Mouse (Mus musculus): Measurements from ENCODE around the gene Arap1. TPM values are rescaled to one million over a fixed set of nuclear protein-coding genes. Genes with fewer than 3 reads are reported as not detected.

The Arap1 gene
- total and polyA plus RNA-seq, 3 experiments, result 21.2 to 46.1 (median 38.5) TPM

DNA sequence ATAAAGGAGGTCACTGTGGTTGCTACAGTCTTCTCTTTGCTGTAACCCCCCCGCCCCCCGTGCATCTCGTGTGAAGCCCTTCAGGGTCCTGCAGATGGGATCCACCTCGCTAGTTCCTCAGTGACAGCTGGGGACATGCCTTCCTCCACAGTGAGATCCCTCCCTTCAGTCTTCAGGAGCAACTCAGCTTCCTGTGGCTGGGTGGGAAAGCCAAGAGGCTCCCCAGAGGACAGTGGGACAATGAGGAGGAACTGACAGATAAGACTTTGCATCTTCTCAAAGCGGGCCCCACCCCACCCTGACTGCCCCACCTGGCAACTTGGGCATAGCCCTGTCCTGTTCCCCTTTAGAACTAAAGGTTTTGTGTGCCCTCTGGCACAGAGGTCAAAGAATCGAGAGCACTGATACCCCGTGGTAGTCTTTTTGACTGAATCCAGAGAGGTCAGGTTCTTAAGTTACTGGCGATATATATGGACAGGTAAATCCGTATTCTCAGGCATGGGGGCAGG is 111.5 kb downstream of the Arap1 start:
- Histone ChIP-seq H3K4me1 (ENCODE audit: control insufficient read depth in 1 of 2, insufficient read depth in 2 of 2) (peaks cover 2 to 56% of the 10 kb centered on the region in 2 experiments; a peak in 3 of 4 replicates), H3K4me2 (ENCODE audit: insufficient read depth, low read depth, poor library complexity, severe bottlenecking) (no peak overlapping the region), H3K27me3 (replicated peaks) (peaks cover 86% of the 10 kb centered on the region), H3K9me3 (replicated peaks; ENCODE audit: low read length) (no peaks in the 10 kb centered on the region), H3K4me3 (replicated peaks in 1 of 3; ENCODE audit: low read depth in 2 of 3, low read length in 2 of 3, poor library complexity in 1 of 3) (no peak overlapping the region), H3K79me2 (replicated peaks; ENCODE audit: control insufficient read depth, extremely low read depth, insufficient read depth, poor library complexity, severe bottlenecking) (no peaks in the 10 kb centered on the region), H3K36me3 (replicated peaks in 1 of 2; ENCODE audit: control insufficient read depth in 1 of 2, insufficient read depth in 1 of 2, low read length in 1 of 2) (no peaks in the 10 kb centered on the region), H3K27ac (ENCODE audit: insufficient read depth, low read depth) (no peak overlapping the region), H3K9ac (ENCODE audit: insufficient read depth, low read depth) (no peak overlapping the region)
- dilution Hi-C loops (cut with MboI; ENCODE audit: extremely low pct_ligation_motif_present, extremely low pct_unique_long_range_greater_than_20kb, low sequenced_read_pairs) (no loop called here), in situ Hi-C loops (cut with MboI; ENCODE audit: low pct_ligation_motif_present, low pct_unique_long_range_greater_than_20kb, low sequenced_read_pairs) (loop anchor here (5.0 kb wide), 1 partner anchor 43 kb away; no protein-coding TSS in a partner anchor)
- no peak for DNase-seq (ENCODE audit: extremely low read depth)
- TF ChIP-seq EP300 (IDR thresholded peaks at IDR 0.05; ENCODE audit: low read length) (no peak), NELFE (IDR thresholded peaks at IDR 0.05; ENCODE audit: low read depth, low read length) (no peak), GABPA (IDR thresholded peaks at IDR 0.05; ENCODE audit: insufficient replicate concordance, low read depth, low read length) (no peak), CHD1 (IDR thresholded peaks at IDR 0.05; ENCODE audit: low read depth, low read length) (no peak), ZKSCAN1 (IDR thresholded peaks at IDR 0.05; ENCODE audit: borderline replicate concordance, low read depth, low read length) (no peak), MYC (IDR thresholded peaks at IDR 0.05; ENCODE audit: low read depth, low read length) (no peak), ELF1 (IDR thresholded peaks at IDR 0.05; ENCODE audit: low read depth, low read length) (no peak), NRF1 (IDR thresholded peaks at IDR 0.05; ENCODE audit: low read depth, low read length) (no peak)

DNA sequence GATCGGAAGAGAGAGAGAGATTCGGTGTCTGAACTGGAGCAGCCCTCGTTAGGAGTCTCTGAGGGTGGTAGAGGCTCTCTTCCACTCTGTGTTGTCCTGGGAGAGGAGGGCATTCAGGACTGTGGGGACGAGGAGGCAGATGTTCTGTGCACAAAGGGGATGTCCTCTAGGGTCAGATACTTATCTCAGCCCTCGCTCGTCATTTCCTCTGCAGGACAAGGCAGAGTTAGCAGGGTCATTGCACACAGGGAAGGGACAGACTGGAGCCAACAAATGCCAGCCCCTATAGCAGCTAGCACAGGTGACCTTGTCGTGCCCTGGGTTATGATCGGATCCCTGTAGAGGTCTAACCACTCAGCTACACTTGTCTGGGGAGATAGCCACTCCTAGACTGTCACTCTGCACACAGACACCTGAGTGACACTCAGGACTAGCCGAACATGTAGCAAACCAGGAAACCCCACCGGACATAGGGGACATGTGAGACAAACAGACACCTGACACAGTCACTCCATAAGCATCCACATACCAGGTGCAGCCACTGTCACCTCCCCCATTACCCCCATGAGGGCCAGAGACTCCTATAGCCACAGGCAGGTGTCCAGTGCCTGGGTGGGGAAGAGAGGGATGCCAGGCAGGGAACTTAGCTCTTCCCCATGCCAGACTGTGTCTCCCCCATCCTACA is 112.2 kb downstream of the Arap1 start:
- TF ChIP-seq POLR2AphosphoS2 (IDR thresholded peaks at IDR 0.05; ENCODE audit: low read depth, low read length), result no peak
- TF ChIP-seq ETS1 (conservative IDR thresholded peaks at IDR 0.05; ENCODE audit: low read depth, low read length), result no peak
- no peak for TF ChIP-seq PAX5 (IDR thresholded peaks at IDR 0.05; ENCODE audit: low read length)
- TF ChIP-seq EP300 (IDR thresholded peaks at IDR 0.05; ENCODE audit: low read length), result no peak
- no peak for TF ChIP-seq ZC3H11A (IDR thresholded peaks at IDR 0.05; ENCODE audit: low read depth, low read length)
- no peak for TF ChIP-seq MAZ (IDR thresholded peaks at IDR 0.05; ENCODE audit: low read depth, low read length)
- no peak for TF ChIP-seq CTCF (conservative IDR thresholded peaks at IDR 0.05 in 1 of 2, IDR thresholded peaks at IDR 0.05 in 1 of 2; ENCODE audit: low read depth in 2 of 2, low read length in 2 of 2)
- no peak for TF ChIP-seq MEF2A (IDR thresholded peaks at IDR 0.05; ENCODE audit: borderline replicate concordance, low read depth, low read length)
- no peak for TF ChIP-seq MXI1 (IDR thresholded peaks at IDR 0.05; ENCODE audit: low read depth, low read length)
- TF ChIP-seq MAX (IDR thresholded peaks at IDR 0.05; ENCODE audit: low read length), result no peak
- TF ChIP-seq ZMIZ1 (IDR thresholded peaks at IDR 0.05; ENCODE audit: low read depth, low read length), result no peak
- TF ChIP-seq SMC3 (IDR thresholded peaks at IDR 0.05; ENCODE audit: low read depth, low read length), result no peak
- no peak overlapping the region for H3K4me3 ChIP-seq (replicated peaks in 1 of 3; ENCODE audit: low read depth in 2 of 3, low read length in 2 of 3, poor library complexity in 1 of 3)
- no peak overlapping the region for H3K4me2 ChIP-seq (ENCODE audit: insufficient read depth, low read depth, poor library complexity, severe bottlenecking)
- H3K9me3 ChIP-seq (replicated peaks; ENCODE audit: low read length), result no peaks in the 10 kb centered on the region
- peaks cover 2 to 49% of the 10 kb centered on the region in 2 experiments; a peak in 3 of 4 replicates for H3K4me1 ChIP-seq (ENCODE audit: control insufficient read depth in 1 of 2, insufficient read depth in 2 of 2)
- in situ Hi-C loops (cut with MboI; ENCODE audit: low pct_ligation_motif_present, low pct_unique_long_range_greater_than_20kb, low sequenced_read_pairs) (loop anchor here (5.0 kb wide), 1 partner anchor 42 kb away; no protein-coding TSS in a partner anchor), dilution Hi-C loops (cut with MboI; ENCODE audit: extremely low pct_ligation_motif_present, extremely low pct_unique_long_range_greater_than_20kb, low sequenced_read_pairs) (no loop called here)
- H3K36me3 ChIP-seq (replicated peaks in 1 of 2; ENCODE audit: control insufficient read depth in 1 of 2, insufficient read depth in 1 of 2, low read length in 1 of 2), result no peaks in the 10 kb centered on the region
- H3K27me3 ChIP-seq (replicated peaks), result peaks cover 86% of the 10 kb centered on the region
- H3K79me2 ChIP-seq (replicated peaks; ENCODE audit: control insufficient read depth, extremely low read depth, insufficient read depth, poor library complexity, severe bottlenecking), result no peaks in the 10 kb centered on the region
- DNase-seq (ENCODE audit: extremely low read depth), result no peak
- H3K27ac ChIP-seq (ENCODE audit: insufficient read depth, low read depth), result no peak overlapping the region
- no peak overlapping the region for H3K9ac ChIP-seq (ENCODE audit: insufficient read depth, low read depth)

Data from CH12.LX (cell line).